Mouse (Mus musculus) midbrain, embryonic 11.5 days (tissue): ENCODE measurements at regions not wholly inside any gene's neighbourhood (a gene's known extent, or its start where the extent isn't known, plus 50 kb on each side); places are given as distances from the start of the nearest gene placed in this dataset.

Source experiments
- ATAC-seq: fragments of 200-750 bp; cut with Nextera tagmentation; 2 replicates; pipeline ENCODE4 v1.8.0; 2017; ENCODE audit warnings: moderate TSS enrichment, moderate library complexity; ENCODE audit not compliant: low FRiP score
- DNase-seq: peaks from one replicate; pipeline ENCODE4 v3.0.0; 2015; ENCODE audit warnings: low spot score; ENCODE audit errors: missing footprints
- H3K27ac ChIP-seq: fragments of 300-500 bp; sonication (generic); 2 replicates; pipeline ENCODE4 v1.5.1; 2014; ENCODE audit warnings: low read depth, low read length
- H3K27me3 ChIP-seq: fragments of 300-500 bp; sonication (generic); 2 replicates; pipeline ENCODE4 v1.6.1; 2014; ENCODE audit warnings: mild to moderate bottlenecking, low read length, moderate library complexity, mixed read lengths; ENCODE audit not compliant: control insufficient read depth, insufficient read depth
- H3K36me3 ChIP-seq: fragments of 300-500 bp; sonication (generic); 2 replicates; pipeline ENCODE4 v1.6.1; 2014; ENCODE audit warnings: mild to moderate bottlenecking, low read length, moderate library complexity, mixed read lengths; ENCODE audit not compliant: control insufficient read depth, insufficient read depth
- H3K4me1 ChIP-seq: fragments of 300-500 bp; sonication (generic); 2 replicates; pipeline ENCODE4 v1.6.1; 2014; ENCODE audit warnings: low read length; ENCODE audit not compliant: control insufficient read depth, insufficient read depth
- H3K4me2 ChIP-seq: fragments of 300-500 bp; sonication (generic); 2 replicates; pipeline ENCODE4 v1.6.1; 2014; ENCODE audit warnings: mild to moderate bottlenecking, moderate library complexity
- H3K4me3 ChIP-seq: fragments of 300-500 bp; sonication (generic); 2 replicates; pipeline ENCODE4 v1.5.1; 2014; ENCODE audit warnings: low read depth, low read length
- H3K9ac ChIP-seq: fragments of 300-500 bp; sonication (generic); 2 replicates; pipeline ENCODE4 v1.6.1; 2014; ENCODE audit warnings: low read length
- H3K9me3 ChIP-seq: fragments of 300-500 bp; sonication (generic); 2 replicates; pipeline ENCODE4 v1.6.1; 2016; ENCODE audit warnings: low read length; ENCODE audit not compliant: control insufficient read depth
- WGBS: fragments of 180-500 bp; shearing (Covaris S2); extraction: QIAGEN DNeasy Blood & Tissue Kit; methylation state at CpG from one replicate; pipeline ENCODE4 v1.1.7; 2014; 5-methylcytosine and 5-hydroxymethylcytosine counted together

GRCm38 (mm10) chr8:116196623-116197184 lies 308.1 kb upstream of the Dynlrb2 start:
- Histone ChIP-seq H3K36me3 (no peaks in the 10 kb centered on the region), H3K9me3 (no peaks in the 10 kb centered on the region), H3K4me2 (no peak overlapping the region), H3K27me3 (no peaks in the 10 kb centered on the region; the same call in 1 of the 2 replicates), H3K4me3 (no peak overlapping the region), H3K4me1 (no peaks in the 10 kb centered on the region), H3K9ac (no peak overlapping the region), H3K27ac (no peak overlapping the region)
- DNase-seq, result peak; percentile 51
- no peak for ATAC-seq
- 88% methylated on average over 9 of the region's 9 CpGs for WGBS

- H3K4me3 ChIP-seq, result no peak overlapping the region
- no peak overlapping the region for H3K9ac ChIP-seq
- DNase-seq (no peak), ATAC-seq (no peak)
- no peaks in the 10 kb centered on the region; the same call in 1 of the 2 replicates for H3K4me1 ChIP-seq
- H3K9me3 ChIP-seq, result no peaks in the 10 kb centered on the region
- H3K36me3 ChIP-seq, result no peaks in the 10 kb centered on the region
- no peak overlapping the region for H3K4me2 ChIP-seq
- H3K27ac ChIP-seq, result no peak overlapping the region
- WGBS, result 32% methylated on average over 3 of the region's 3 CpGs
- no peaks in the 10 kb centered on the region for H3K27me3 ChIP-seq
Measured at GRCm38 (mm10) chr8:116192096-116192495, 312.7 kb upstream of the Dynlrb2 start.

DNA sequence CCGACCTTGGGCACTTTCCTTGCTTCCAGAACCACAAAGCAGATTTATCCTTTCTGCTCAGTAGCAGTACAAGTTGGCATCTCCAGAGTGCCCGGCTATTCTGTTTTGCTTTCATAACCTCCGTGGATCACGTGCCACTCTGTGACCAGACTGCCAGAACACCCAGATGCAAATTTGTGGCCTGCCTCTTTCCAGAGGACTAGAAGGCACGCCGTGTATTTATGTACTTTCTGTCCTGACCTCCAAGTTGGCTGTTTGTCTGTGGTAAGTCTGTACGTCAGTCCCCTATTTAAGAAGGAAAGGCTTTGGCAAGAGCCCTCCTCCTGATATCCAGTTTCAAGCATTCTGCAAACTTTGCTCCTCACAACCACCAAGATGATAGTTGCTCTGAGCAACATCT lies 319.6 kb upstream of the Dynlrb2 start:
- Histone ChIP-seq H3K36me3 (no peaks in the 10 kb centered on the region), H3K4me3 (no peak overlapping the region), H3K9ac (no peak overlapping the region), H3K27ac (no peak overlapping the region), H3K9me3 (no peaks in the 10 kb centered on the region), H3K27me3 (no peaks in the 10 kb centered on the region), H3K4me2 (no peak overlapping the region), H3K4me1 (no peaks in the 10 kb centered on the region)
- WGBS, result 92% methylated on average over 7 of the region's 7 CpGs
- DNase-seq, result peak; percentile 51
- ATAC-seq, result no peak

DNA sequence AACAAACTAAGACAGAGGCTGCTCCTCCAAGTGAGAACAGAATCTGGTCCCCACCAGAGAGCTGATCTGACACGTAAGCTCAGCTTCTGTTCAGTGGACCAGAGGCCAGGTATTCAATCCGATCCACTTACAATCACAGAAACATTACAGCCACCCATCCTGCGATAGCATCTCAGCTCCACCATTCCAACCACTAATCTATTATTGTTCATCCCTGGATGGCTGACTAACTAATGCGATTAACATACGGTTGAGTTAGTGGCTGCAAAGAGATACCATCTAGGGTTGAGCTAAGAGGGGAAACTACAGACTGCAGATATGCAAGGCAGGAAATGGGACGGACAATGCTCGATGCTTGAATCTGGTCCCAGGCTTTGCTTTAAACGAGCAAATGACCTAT lies 320.5 kb upstream of the Dynlrb2 start:
- Histone ChIP-seq H3K4me3 (no peak overlapping the region), H3K36me3 (no peaks in the 10 kb centered on the region), H3K9ac (no peak overlapping the region), H3K9me3 (no peaks in the 10 kb centered on the region), H3K4me1 (no peaks in the 10 kb centered on the region), H3K4me2 (no peak overlapping the region), H3K27ac (no peak overlapping the region), H3K27me3 (no peaks in the 10 kb centered on the region)
- DNase-seq (peak; percentile 53), ATAC-seq (no peak)
- 71% methylated on average over 8 of the region's 8 CpGs for WGBS

GRCm38 (mm10) chr8:116177946-116178345 lies 326.8 kb upstream of the Dynlrb2 start:
- Histone ChIP-seq H3K9me3 (no peaks in the 10 kb centered on the region), H3K4me1 (no peaks in the 10 kb centered on the region), H3K36me3 (no peaks in the 10 kb centered on the region), H3K9ac (no peak overlapping the region), H3K4me2 (no peak overlapping the region), H3K27ac (no peak overlapping the region), H3K27me3 (no peaks in the 10 kb centered on the region), H3K4me3 (no peak overlapping the region)
- WGBS, result 72% methylated on average over 2 of the region's 2 CpGs
- ATAC-seq, result no peak
- peak; percentile 23 for DNase-seq

- no peak for DNase-seq
Measured at GRCm38 (mm10) chr8:116174891-116175290, 329.9 kb upstream of the Dynlrb2 start.

DNA sequence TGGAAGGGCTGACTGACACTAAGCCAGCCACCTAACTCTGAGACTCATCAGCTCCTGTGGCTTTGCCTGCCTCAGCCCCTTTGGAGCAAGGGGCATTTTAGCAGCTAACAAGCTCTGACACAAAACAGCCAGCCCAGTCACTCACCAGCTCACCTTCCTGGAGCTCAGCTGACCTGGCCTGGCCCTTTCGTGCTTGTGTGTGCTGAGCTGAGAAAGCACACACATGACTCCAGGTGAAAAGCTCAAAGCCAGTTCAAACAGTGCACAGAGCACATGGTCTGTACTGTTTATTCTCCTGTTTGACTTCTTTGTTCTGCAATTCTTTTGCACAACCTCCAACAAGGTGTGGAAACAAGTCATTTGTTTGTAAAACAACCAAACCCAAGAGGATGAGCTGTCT lies 330.8 kb upstream of the Dynlrb2 start:
- WGBS, result 69% methylated on average over 1 of the region's 1 CpGs

More at GRCm38 (mm10) chr8:116174891-116175290, 329.9 kb upstream of the Dynlrb2 start:
- WGBS, result 64% methylated on average over 3 of the region's 3 CpGs
- H3K9ac ChIP-seq, result no peak overlapping the region
- no peaks in the 10 kb centered on the region for H3K4me1 ChIP-seq
- H3K27ac ChIP-seq, result no peak overlapping the region
- no peaks in the 10 kb centered on the region for H3K27me3 ChIP-seq
- no peaks in the 10 kb centered on the region for H3K36me3 ChIP-seq
- no peaks in the 10 kb centered on the region for H3K9me3 ChIP-seq
- H3K4me2 ChIP-seq, result no peak overlapping the region
- H3K4me3 ChIP-seq, result no peak overlapping the region
- no peak for ATAC-seq

DNA sequence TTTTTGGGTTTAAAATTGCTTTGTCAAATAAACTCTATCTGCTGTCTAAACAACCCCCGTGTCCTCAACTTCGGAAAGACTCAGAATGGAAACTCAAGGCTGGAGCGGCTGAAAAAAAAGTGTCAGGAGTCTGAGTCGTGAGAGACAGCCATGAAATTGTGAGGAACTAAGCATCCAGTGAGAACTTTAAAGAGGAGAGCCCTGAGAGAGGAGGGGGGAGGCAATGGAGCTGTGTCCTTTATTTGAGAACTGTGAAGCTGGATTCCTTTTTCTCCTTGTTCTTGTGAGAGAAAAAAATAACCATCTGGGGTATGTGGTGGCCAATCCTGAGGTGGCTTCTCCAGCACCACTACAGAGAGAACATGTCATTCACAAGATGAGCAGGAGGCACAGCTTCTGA lies 336.9 kb upstream of the Dynlrb2 start:
- H3K27me3 ChIP-seq, result no peaks in the 10 kb centered on the region
- ATAC-seq, result peak; percentile 30; the same call in 1 of the 2 replicates

More for the DNA sequence above, 330.8 kb upstream of the Dynlrb2 start:
- H3K4me1 ChIP-seq, result no peaks in the 10 kb centered on the region
- no peak overlapping the region for H3K4me2 ChIP-seq
- H3K36me3 ChIP-seq, result no peaks in the 10 kb centered on the region
- DNase-seq (peak; percentile 77), ATAC-seq (no peak)
- no peak overlapping the region for H3K4me3 ChIP-seq
- H3K27me3 ChIP-seq, result no peaks in the 10 kb centered on the region
- no peaks in the 10 kb centered on the region for H3K9me3 ChIP-seq
- H3K9ac ChIP-seq, result no peak overlapping the region
- no peak overlapping the region for H3K27ac ChIP-seq

DNA sequence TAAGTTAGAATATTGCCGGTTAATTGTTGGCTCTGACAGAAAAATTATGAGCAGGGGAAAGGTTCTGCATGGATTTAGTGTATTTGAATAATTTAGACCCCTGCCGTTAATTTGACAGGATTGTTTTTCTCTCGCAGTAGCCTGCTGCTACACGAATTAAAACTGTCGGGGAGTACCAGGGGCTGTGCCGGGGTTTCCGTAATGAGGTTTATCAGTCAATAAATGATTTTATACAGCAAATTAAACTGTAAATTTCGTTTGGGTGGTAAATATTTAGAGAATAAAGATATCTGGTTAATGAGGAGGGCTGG lies 339.8 kb upstream of the Dynlrb2 start:
- Histone ChIP-seq H3K36me3 (no peaks in the 10 kb centered on the region), H3K4me3 (no peak overlapping the region), H3K4me1 (no peaks in the 10 kb centered on the region), H3K9me3 (no peaks in the 10 kb centered on the region), H3K4me2 (no peak overlapping the region), H3K27ac (no peak overlapping the region), H3K27me3 (no peaks in the 10 kb centered on the region), H3K9ac (no peak overlapping the region)
- ATAC-seq, result no peak
- WGBS, result 36% methylated on average over 8 of the region's 8 CpGs
- DNase-seq, result peak; percentile 62

More for the DNA sequence above, 336.9 kb upstream of the Dynlrb2 start:
- peak; percentile 66 for DNase-seq
- Histone ChIP-seq H3K4me1 (no peaks in the 10 kb centered on the region), H3K36me3 (no peaks in the 10 kb centered on the region), H3K4me3 (no peak overlapping the region), H3K9me3 (no peaks in the 10 kb centered on the region), H3K9ac (no peak overlapping the region), H3K4me2 (no peak overlapping the region), H3K27ac (no peak overlapping the region; the same call in 1 of the 2 replicates)
- WGBS, result 40% methylated on average over 4 of the region's 4 CpGs
